Mouse (Mus musculus): ENCODE measurements at regions not wholly inside any gene's neighbourhood (a gene's known extent, or its start where the extent isn't known, plus 50 kb on each side); places are given as distances from the start of the nearest gene placed in this dataset.

DNA sequence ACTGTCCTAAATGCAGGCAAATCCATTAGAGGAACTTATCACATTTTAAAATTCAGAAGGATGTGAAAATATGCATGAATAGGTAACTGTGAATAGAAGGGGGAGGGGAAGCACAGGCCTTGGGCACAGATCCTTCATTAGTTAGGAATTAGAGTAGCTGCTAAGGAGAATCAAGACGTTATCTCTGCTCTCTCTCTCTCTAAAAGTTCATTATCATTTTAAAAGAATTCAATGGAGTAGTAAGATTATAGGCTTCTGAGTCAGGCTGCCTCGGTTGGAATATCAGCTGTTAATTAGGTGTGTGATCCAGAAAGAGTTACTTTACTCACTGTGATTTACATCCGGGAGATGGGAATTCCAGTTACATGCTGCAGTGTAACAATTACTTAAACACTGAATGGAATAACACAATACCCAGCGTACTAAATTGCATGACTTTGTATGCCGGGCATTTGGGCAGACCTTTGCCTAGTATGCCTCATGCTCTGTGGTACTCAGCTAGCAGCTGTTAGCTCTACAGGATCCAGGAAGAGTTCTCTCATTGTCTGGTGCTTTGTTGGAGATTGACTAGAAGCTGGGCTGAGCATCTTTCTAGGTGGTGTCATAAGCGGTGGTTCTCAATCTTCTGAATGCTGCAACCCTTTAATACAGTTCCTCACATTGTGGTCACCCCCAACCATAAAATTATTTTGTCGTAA is 203.4 kb downstream of the Dact1 start:
- no peak for TF ChIP-seq EP300 (IDR thresholded peaks at IDR 0.05; ENCODE audit: low read depth)
- TF ChIP-seq CTCF (IDR thresholded peaks at IDR 0.05; ENCODE audit: low read depth), result no peak

Measured in liver, embryonic 14.5 days (tissue).